Mouse (Mus musculus): ENCODE data around the gene Gm4302. TPM values are rescaled to one million over a fixed set of nuclear protein-coding genes. Genes with fewer than 3 reads are reported as not detected.
"Not testable (repeated sequence)": the region's sequence is repeated elsewhere in the genome, so short reads cannot be mapped to it uniquely, and the experiment has no call there.

Gene Gm4302
- total RNA-seq (2015; ENCODE audit: low replicate concordance) (not detected in 2 replicates), total RNA-seq (2017; ENCODE audit: low replicate concordance) (not detected in 2 replicates)

GRCm38 (mm10) chr10:100340536-100340935 lies at the start of gene Gm4302:
Gm4302 (plus strand) TSS chr10:100340836.
- ATAC-seq (replicated peaks; ENCODE audit: low FRiP score, poor library complexity, severe bottlenecking): not testable (repeated sequence)

GRCm38 (mm10) chr10:100296105-100296504 lies 44.5 kb upstream of the Gm4302 start:
- ATAC-seq (replicated peaks; ENCODE audit: low FRiP score, poor library complexity, severe bottlenecking): no peak

GRCm38 (mm10) chr10:100300106-100300505 lies 40.5 kb upstream of the Gm4302 start:
- not testable (repeated sequence) for ATAC-seq (replicated peaks; ENCODE audit: low FRiP score, poor library complexity, severe bottlenecking)

GRCm38 (mm10) chr10:100335376-100335775 lies 5.3 kb upstream of the Gm4302 start, which contains the start of gene Gm4301:
Gm4301 (plus strand) TSS chr10:100335676.
- ATAC-seq (replicated peaks; ENCODE audit: low FRiP score, poor library complexity, severe bottlenecking): not testable (repeated sequence)

- ATAC-seq (replicated peaks; ENCODE audit: low FRiP score, poor library complexity, severe bottlenecking): not testable (repeated sequence)
Measured at GRCm38 (mm10) chr10:100345672-100346071, 5.0 kb downstream of the Gm4302 start, which contains the start of gene Gm4303. Gm4303 (plus strand) TSS chr10:100345972.

GRCm38 (mm10) chr10:100350793-100351192 lies 10.2 kb downstream of the Gm4302 start, which contains the start of gene Gm4305:
Gm4305 (plus strand) TSS chr10:100351093.
- ATAC-seq (replicated peaks; ENCODE audit: low FRiP score, poor library complexity, severe bottlenecking): not testable (repeated sequence)

- not testable (repeated sequence) for ATAC-seq (replicated peaks; ENCODE audit: low FRiP score, poor library complexity, severe bottlenecking)
Measured at GRCm38 (mm10) chr10:100356841-100357240, 16.2 kb downstream of the Gm4302 start.

GRCm38 (mm10) chr10:100361038-100361437 lies 20.4 kb downstream of the Gm4302 start, which contains the start of gene Gm4307:
Gm4307 (plus strand) TSS chr10:100361338.
- ATAC-seq (replicated peaks; ENCODE audit: low FRiP score, poor library complexity, severe bottlenecking): not testable (repeated sequence)

- not testable (repeated sequence) for ATAC-seq (replicated peaks; ENCODE audit: low FRiP score, poor library complexity, severe bottlenecking)
Measured at GRCm38 (mm10) chr10:100382460-100382859, 41.8 kb downstream of the Gm4302 start, which contains the start of gene Gm4312. Gm4312 (minus strand) TSS chr10:100382560.

Other genes with a start within 250 kb of the Gm4302 start
- gene Gm4301, start 5.2 kb upstream of the Gm4302 start, total RNA-seq (2015; ENCODE audit: low replicate concordance): not detected in 2 replicates
- not detected in 2 replicates for gene Gm4301, start 5.2 kb upstream of the Gm4302 start, total RNA-seq (2017; ENCODE audit: low replicate concordance)
- not detected in 2 replicates for gene Gm4303, start 5.1 kb downstream of the Gm4302 start, total RNA-seq (2015; ENCODE audit: low replicate concordance)
- not detected in 2 replicates for gene Gm4303, start 5.1 kb downstream of the Gm4302 start, total RNA-seq (2017; ENCODE audit: low replicate concordance)
- gene Gm4305, start 10.3 kb downstream of the Gm4302 start, total RNA-seq (2015; ENCODE audit: low replicate concordance): not detected in 2 replicates
- not detected in 2 replicates for gene Gm4305, start 10.3 kb downstream of the Gm4302 start, total RNA-seq (2017; ENCODE audit: low replicate concordance)
- not detected in 2 replicates for gene Gm4307, start 20.5 kb downstream of the Gm4302 start, total RNA-seq (2015; ENCODE audit: low replicate concordance)
- gene Gm4307, start 20.5 kb downstream of the Gm4302 start, total RNA-seq (2017; ENCODE audit: low replicate concordance): not detected in 2 replicates
- gene Gm4312, start 41.7 kb downstream of the Gm4302 start, total RNA-seq (2015; ENCODE audit: low replicate concordance): not detected in 2 replicates
- gene Gm4312, start 41.7 kb downstream of the Gm4302 start, total RNA-seq (2017; ENCODE audit: low replicate concordance): not detected in 2 replicates
- gene Tmtc3, start 146.5 kb downstream of the Gm4302 start, total RNA-seq (2015; ENCODE audit: low replicate concordance): 17.7 and 22.6 TPM in 2 replicates
- 8.2 and 9.6 TPM in 2 replicates for gene Tmtc3, start 146.5 kb downstream of the Gm4302 start, total RNA-seq (2017; ENCODE audit: low replicate concordance)
- 34.8 and 37.8 TPM in 2 replicates for gene Cep290, start 146.7 kb downstream of the Gm4302 start, total RNA-seq (2015; ENCODE audit: low replicate concordance)
- gene Cep290, start 146.7 kb downstream of the Gm4302 start, total RNA-seq (2017; ENCODE audit: low replicate concordance): 37.3 and 60.8 TPM in 2 replicates
- gene 4930430F08Rik, start 249.6 kb downstream of the Gm4302 start, total RNA-seq (2015; ENCODE audit: low replicate concordance): 18.7 and 35.2 TPM in 2 replicates
- 50.6 and 71.9 TPM in 2 replicates for gene 4930430F08Rik, start 249.6 kb downstream of the Gm4302 start, total RNA-seq (2017; ENCODE audit: low replicate concordance)
- not detected in 2 replicates for gene 1700017N19Rik, start 249.6 kb downstream of the Gm4302 start, total RNA-seq (2015; ENCODE audit: low replicate concordance)
- not detected in 2 replicates for gene 1700017N19Rik, start 249.6 kb downstream of the Gm4302 start, total RNA-seq (2017; ENCODE audit: low replicate concordance)